Mouse (Mus musculus) embryonic facial prominence, embryonic 13.5 days (tissue): ENCODE measurements around the gene Slc25a40. TPM values are rescaled to one million over a fixed set of nuclear protein-coding genes. Genes with fewer than 3 reads are reported as not detected.

Experiments used
- polyA plus RNA-seq: library from polyadenylated mRNA; unstranded; fragments of >200 nt; fragmentation: Nextera tagmentation; extraction: Ambion mirVana; gene quantifications from 2 replicates; pipeline ENCODE4 v1.2.1, GENCODE M21; 2015

The Slc25a40 gene
- polyA plus RNA-seq, 1 experiment from 2014 or later, result 13.7 TPM

Other genes with a start within 250 kb of the Slc25a40 start
- 12.2 and 15.1 TPM in 2 replicates for gene Adam22, start 54.7 kb upstream of the Slc25a40 start, polyA plus RNA-seq
- 43.0 and 43.4 TPM in 2 replicates for gene Dbf4, start 134 bp upstream of the Slc25a40 start, polyA plus RNA-seq
- gene Rundc3b, start 200.1 kb downstream of the Slc25a40 start, polyA plus RNA-seq, result 5.4 and 6.0 TPM in 2 replicates
- gene Abcb1a, start 237.2 kb downstream of the Slc25a40 start, polyA plus RNA-seq, result 0.24 and 1.4 TPM in 2 replicates